Mouse (Mus musculus) heart, embryonic 10.5 days (tissue): Measurements from ENCODE around the gene Wdr24. TPM values are rescaled to one million over a fixed set of nuclear protein-coding genes. Genes with fewer than 3 reads are reported as not detected.

Source experiments
- DNase-seq: peaks from one replicate; pipeline ENCODE4 v3.0.0-alpha.2; 2017; ENCODE audit warnings: low spot score
- H3K27ac ChIP-seq: fragments of 300-500 bp; sonication (generic); 2 replicates; pipeline ENCODE4 v1.5.1; 2016; ENCODE audit warnings: mild to moderate bottlenecking
- H3K27me3 ChIP-seq: fragments of 300-500 bp; sonication (generic); 2 replicates; pipeline ENCODE4 v1.6.1; 2016; ENCODE audit warnings: mild to moderate bottlenecking; ENCODE audit not compliant: poor library complexity, insufficient read depth, severe bottlenecking
- H3K36me3 ChIP-seq: fragments of 300-500 bp; sonication (generic); 2 replicates; pipeline ENCODE4 v1.6.1; 2016; ENCODE audit warnings: mild to moderate bottlenecking, moderate library complexity
- H3K4me1 ChIP-seq: fragments of 300-500 bp; sonication (generic); 2 replicates; pipeline ENCODE4 v1.6.1; 2016; ENCODE audit warnings: mild to moderate bottlenecking
- H3K4me3 ChIP-seq: fragments of 300-500 bp; sonication (generic); 2 replicates; pipeline ENCODE4 v1.5.1; 2016; ENCODE audit warnings: mild to moderate bottlenecking, moderate library complexity
- H3K9me3 ChIP-seq: fragments of 300-500 bp; sonication (generic); 2 replicates; pipeline ENCODE4 v1.6.1; 2016; ENCODE audit warnings: mild to moderate bottlenecking, moderate library complexity
- WGBS: fragments of 180-500 bp; shearing (Covaris S2); methylation state at CpG from one replicate; pipeline ENCODE4 v1.1.7; 2016; 5-methylcytosine and 5-hydroxymethylcytosine counted together
- polyA plus RNA-seq: library from polyadenylated mRNA; unstranded; fragments of >200 nt; fragmentation: Nextera tagmentation; extraction: Ambion mirVana; gene quantifications from 2 replicates; pipeline ENCODE4 v1.2.1, GENCODE M21; 2016

The Wdr24 gene
- polyA plus RNA-seq, 1 experiment from 2014 or later = 23.0 TPM

DNA sequence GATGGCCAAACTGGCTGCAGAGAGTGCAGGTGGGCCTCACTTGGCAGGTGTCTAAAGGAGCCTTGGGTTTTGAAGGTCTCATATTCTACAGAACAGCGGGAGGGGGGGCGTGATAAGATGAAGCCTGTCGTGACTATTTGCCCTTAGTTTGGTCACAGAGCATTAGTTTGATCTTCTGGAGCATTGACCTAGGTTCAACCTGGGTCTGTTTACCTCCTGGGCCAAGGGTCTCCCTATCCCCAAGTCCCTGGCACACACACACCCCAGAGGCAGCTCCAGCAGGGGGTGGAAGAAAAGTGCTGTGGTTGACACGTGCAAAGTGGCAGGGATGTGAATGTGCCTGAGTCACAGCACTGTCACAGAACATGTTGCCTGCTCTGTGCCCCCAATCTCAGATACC lies 12.5 kb upstream of the Wdr24 start:
- H3K27ac ChIP-seq = no peak overlapping the region
- H3K4me1 ChIP-seq = peaks cover 23% of the 10 kb centered on the region
- WGBS = 68% methylated on average over 4 of the region's 4 CpGs
- no peaks in the 10 kb centered on the region for H3K36me3 ChIP-seq
- no peak overlapping the region for H3K4me3 ChIP-seq
- H3K9me3 ChIP-seq = no peaks in the 10 kb centered on the region
- no peak for DNase-seq
- H3K27me3 ChIP-seq = peaks cover 81% of the 10 kb centered on the region

DNA sequence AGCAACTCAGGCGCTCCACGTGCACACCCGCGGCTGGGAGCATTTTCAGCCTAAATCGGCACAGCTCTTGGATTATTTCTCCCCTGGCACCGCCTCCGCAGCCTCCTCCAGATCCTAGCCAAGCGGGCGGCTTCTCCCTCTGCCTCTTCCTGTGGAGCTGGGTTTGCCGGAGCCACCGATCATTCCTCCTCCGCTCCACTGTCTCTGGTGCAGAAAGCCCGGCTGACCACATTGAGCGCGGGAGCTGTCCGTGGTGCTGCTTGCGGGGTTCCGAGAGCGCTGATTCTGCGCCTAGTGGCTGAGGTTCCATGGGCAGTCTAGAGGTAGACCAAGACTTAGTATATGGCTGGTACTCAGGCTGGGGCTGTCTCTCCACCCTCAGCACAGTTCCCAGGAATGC lies 10.0 kb upstream of the Wdr24 start:
- H3K27me3 ChIP-seq = peaks cover 88% of the 10 kb centered on the region
- DNase-seq = peak; percentile 92
- H3K4me1 ChIP-seq = peaks cover 21% of the 10 kb centered on the region
- WGBS = 1% methylated on average over 20 of the region's 20 CpGs
- H3K36me3 ChIP-seq = no peaks in the 10 kb centered on the region
- H3K4me3 ChIP-seq = 0 out of 2 replicates have a peak overlapping the region, but pooled peaks have one; percentile 9
- H3K9me3 ChIP-seq = no peaks in the 10 kb centered on the region
- no peak overlapping the region for H3K27ac ChIP-seq

GRCm38 (mm10) chr17:25817662-25818061 lies 5.8 kb upstream of the Wdr24 start:
- Histone ChIP-seq H3K36me3 (no peaks in the 10 kb centered on the region), H3K4me1 (peaks cover 14% of the 10 kb centered on the region), H3K4me3 (no peak overlapping the region), H3K9me3 (no peaks in the 10 kb centered on the region), H3K27me3 (peaks cover 86% of the 10 kb centered on the region), H3K27ac (no peak overlapping the region)
- 75% methylated on average over 11 of the region's 11 CpGs for WGBS
- DNase-seq = no peak

DNA sequence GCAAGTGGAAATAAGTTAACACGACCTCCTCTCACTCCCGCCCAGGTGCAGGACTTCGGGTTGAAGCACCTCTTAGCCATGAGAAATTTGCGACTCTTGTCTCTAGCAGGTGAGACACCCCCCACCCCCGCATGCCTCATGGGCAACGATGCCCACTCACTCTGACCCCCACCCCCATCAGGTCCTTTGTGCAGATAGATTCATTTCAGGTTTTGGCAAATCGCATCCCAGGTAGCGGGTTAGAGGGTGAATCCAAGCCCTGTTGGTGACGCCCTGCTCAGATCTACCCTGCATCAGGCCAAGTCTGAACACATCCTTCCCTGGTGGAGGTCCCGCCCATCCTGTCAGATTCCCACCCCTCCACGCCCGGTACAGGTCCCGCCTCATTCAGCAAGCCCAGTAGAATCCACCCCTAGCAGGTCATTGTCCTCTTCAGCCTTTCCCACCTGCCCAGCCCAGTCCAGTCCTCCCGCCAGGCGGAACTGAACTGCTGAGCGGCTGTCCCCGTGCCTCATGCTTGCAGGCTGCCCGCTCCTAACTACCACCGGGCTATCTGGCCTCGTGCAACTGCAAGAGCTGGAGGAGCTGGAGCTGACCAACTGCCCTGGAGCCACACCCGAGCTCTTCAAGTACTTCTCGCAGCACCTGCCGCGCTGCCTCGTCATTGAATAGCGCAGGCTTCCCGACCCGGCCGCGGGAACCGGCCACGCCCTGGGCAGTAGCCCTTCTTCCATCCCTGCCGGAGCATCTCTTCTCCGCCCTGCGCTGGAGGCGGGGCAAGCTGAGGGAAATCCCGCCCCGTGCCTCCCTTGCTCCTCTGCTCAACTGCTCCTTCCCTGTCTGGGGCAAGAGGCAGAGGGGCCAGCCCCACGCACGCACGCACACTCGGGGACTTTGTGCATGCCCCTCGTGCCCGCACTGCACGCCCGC lies 4.3 kb upstream of the Wdr24 start:
- H3K9me3 ChIP-seq = no peaks in the 10 kb centered on the region
- H3K27me3 ChIP-seq = peaks cover 76% of the 10 kb centered on the region
- no peaks in the 10 kb centered on the region for H3K36me3 ChIP-seq
- H3K4me3 ChIP-seq = peak overlapping the region; percentile 34
- 5% methylated on average over 46 of the region's 46 CpGs for WGBS
- no peak for DNase-seq
- H3K4me1 ChIP-seq = peaks cover 14% of the 10 kb centered on the region
- H3K27ac ChIP-seq = no peak overlapping the region

DNA sequence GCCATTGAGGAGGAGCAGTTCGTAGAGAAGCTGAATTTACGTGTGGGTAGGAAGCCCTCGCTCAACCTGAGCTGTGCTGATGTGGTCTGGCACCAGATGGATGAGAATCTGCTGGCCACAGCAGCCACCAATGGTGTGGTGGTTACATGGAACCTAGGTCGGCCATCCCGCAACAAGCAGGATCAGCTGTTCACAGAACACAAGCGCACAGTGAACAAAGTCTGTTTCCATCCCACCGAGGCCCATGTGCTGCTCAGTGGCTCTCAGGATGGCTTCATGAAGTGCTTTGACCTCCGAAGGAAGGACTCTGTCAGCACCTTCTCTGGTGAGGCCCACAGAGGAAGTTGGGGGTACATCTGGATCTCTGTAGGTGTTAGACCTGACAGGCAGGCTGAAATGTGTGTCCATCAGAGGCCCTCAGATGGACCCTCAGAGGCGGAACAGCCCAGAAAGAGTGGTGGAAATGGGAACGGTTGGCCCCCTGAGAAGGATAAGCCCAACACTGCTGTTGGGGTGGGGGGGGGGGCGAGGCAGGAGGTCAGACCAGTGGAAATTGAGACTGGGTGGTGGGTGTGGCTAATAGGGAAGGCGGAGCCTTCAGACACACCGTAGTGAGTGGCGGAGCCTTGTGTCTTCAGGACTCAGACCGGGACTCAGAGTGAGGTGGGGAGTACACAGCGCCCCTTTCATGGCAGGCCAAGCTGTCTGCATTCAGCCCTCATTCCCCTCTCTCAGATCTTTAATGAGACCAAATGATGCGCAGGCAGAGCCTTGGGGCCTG lies 1.1 kb downstream of the Wdr24 start:
- Histone ChIP-seq H3K4me1 (peaks cover 59% of the 10 kb centered on the region), H3K36me3 (peaks cover 32% of the 10 kb centered on the region), H3K4me3 (peak overlapping the region; percentile 76), H3K9me3 (no peaks in the 10 kb centered on the region), H3K27me3 (peaks cover 31% of the 10 kb centered on the region), H3K27ac (no peak overlapping the region)
- whole genome bisulfite sequencing = 66% methylated on average over 17 of the region's 17 CpGs
- no peak for DNase-seq

- Histone ChIP-seq H3K4me3 (0 out of 2 replicates have a peak overlapping the region, but pooled peaks have one; percentile 76), H3K27me3 (peaks cover 24% of the 10 kb centered on the region), H3K36me3 (peaks cover 39% of the 10 kb centered on the region), H3K9me3 (no peaks in the 10 kb centered on the region), H3K27ac (no peak overlapping the region), H3K4me1 (peaks cover 64% of the 10 kb centered on the region)
- DNase-seq = no peak
- 90% methylated on average over 6 of the region's 6 CpGs for WGBS
Observed at GRCm38 (mm10) chr17:25825311-25825710, 1.9 kb downstream of the Wdr24 start.

- no peaks in the 10 kb centered on the region for H3K9me3 ChIP-seq
- H3K36me3 ChIP-seq = peaks cover 47% of the 10 kb centered on the region
- peaks cover 16% of the 10 kb centered on the region; the same call in 1 of the 2 replicates for H3K27me3 ChIP-seq
- no peak overlapping the region for H3K27ac ChIP-seq
- H3K4me1 ChIP-seq = peaks cover 72% of the 10 kb centered on the region
- H3K4me3 ChIP-seq = no peak overlapping the region
- WGBS = 95% methylated on average over 27 of the region's 27 CpGs
- DNase-seq = no peak
Observed at GRCm38 (mm10) chr17:25825984-25826570, 2.6 kb downstream of the Wdr24 start.

DNA sequence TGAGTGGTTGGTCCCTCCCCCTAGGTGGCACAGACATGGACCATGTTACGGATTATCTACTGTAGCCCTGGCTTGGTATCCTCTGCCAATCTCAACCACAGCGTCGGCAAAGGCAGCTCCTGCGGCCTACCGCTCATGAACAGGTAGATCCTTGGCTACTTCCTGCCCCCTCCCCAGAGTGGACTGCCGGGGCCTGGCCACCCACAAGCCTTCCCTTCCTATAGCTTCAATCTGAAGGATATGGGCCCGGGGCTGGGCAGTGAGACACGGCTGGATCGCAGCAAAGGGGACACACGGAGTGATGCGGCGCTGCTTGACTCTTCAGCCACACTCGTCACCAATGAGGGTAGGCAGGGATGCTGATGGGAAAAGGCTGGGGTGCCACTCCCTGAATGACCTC lies 3.6 kb downstream of the Wdr24 start:
- peaks cover 8% of the 10 kb centered on the region; the same call in 1 of the 2 replicates for H3K27me3 ChIP-seq
- no peak for DNase-seq
- H3K4me3 ChIP-seq = no peak overlapping the region
- H3K27ac ChIP-seq = no peak overlapping the region
- H3K36me3 ChIP-seq = peaks cover 55% of the 10 kb centered on the region
- 93% methylated on average over 13 of the region's 13 CpGs for WGBS
- H3K9me3 ChIP-seq = no peaks in the 10 kb centered on the region
- peaks cover 81% of the 10 kb centered on the region for H3K4me1 ChIP-seq

DNA sequence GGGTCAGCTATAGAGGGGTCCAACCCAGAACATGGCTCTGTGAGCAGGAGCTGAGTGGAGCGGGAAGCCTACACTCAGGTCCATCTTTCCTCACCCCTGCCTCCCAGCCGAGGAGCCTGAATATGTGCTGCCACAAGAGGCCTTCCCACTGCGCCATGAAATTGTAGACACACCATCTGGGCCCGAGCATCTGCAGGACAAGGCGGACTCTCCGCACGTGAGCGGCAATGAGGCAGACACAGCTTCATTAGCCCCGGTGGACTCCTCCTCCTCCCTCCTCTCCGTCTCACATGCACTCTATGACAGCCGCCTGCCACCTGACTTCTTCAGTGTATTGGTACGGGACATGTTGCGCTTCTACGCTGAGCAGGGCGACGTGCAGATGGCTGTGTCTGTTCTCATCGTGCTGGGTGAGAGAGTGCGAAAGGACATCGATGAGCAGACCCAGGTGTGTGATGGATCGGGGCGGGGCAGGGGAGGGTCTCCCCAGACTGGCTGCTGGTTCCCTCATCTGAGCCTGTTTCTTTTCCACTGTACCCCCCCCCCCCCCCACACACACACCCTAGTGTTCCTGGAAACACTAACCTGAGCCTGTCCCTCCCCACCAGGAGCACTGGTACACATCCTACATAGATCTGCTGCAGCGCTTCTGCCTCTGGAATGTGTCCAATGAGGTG lies 4.3 kb downstream of the Wdr24 start:
- H3K36me3 ChIP-seq = peaks cover 55% of the 10 kb centered on the region
- H3K4me3 ChIP-seq = peak overlapping the region; percentile 86; the same call in 1 of the 2 replicates
- no peak for DNase-seq
- 93% methylated on average over 22 of the region's 22 CpGs for WGBS
- no peak overlapping the region for H3K27ac ChIP-seq
- H3K4me1 ChIP-seq = peaks cover 82% of the 10 kb centered on the region
- H3K9me3 ChIP-seq = no peaks in the 10 kb centered on the region
- H3K27me3 ChIP-seq = peaks cover 2% of the 10 kb centered on the region; the same call in 1 of the 2 replicates

DNA sequence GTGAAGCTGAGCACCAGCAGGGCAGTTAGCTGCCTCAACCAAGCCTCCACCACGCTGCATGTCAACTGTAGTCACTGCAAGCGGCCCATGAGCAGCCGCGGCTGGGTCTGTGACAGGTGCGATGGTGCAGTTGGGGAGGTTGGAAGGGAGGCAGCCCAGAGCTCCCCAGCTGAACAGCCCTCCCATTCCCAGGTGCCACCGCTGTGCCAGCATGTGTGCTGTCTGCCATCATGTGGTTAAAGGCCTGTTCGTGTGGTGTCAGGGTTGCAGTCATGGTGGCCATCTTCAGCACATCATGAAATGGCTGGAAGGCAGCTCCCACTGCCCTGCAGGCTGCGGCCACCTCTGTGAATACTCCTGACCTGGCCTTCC lies 4.8 kb downstream of the Wdr24 start:
- H3K4me3 ChIP-seq = peak overlapping the region; percentile 86
- no peaks in the 10 kb centered on the region for H3K27me3 ChIP-seq
- peaks cover 82% of the 10 kb centered on the region for H3K4me1 ChIP-seq
- H3K9me3 ChIP-seq = no peaks in the 10 kb centered on the region
- DNase-seq = no peak
- peak overlapping the region; percentile 93 for H3K27ac ChIP-seq
- 85% methylated on average over 8 of the region's 8 CpGs for WGBS
- H3K36me3 ChIP-seq = peaks cover 55% of the 10 kb centered on the region

GRCm38 (mm10) chr17:25828712-25829557 lies 5.5 kb downstream of the Wdr24 start, which contains the start of gene Jmjd8:
Gene Jmjd8, plus strand, starts transcription at chr17:25828867.
- no peaks in the 10 kb centered on the region for H3K9me3 ChIP-seq
- H3K4me1 ChIP-seq = peaks cover 84% of the 10 kb centered on the region
- WGBS = under 1% methylated on average over 32 of the region's 32 CpGs
- peak; percentile 94 for DNase-seq
- H3K36me3 ChIP-seq = peaks cover 55% of the 10 kb centered on the region
- peak within 1 kb of the TSS; percentile 93 for H3K27ac ChIP-seq
- H3K4me3 ChIP-seq = peak within 1 kb of the TSS; percentile 86
- no peaks in the 10 kb centered on the region for H3K27me3 ChIP-seq
